ENCODE assay signal across 9 mouse cellular contexts in the genomic region with DNA sequence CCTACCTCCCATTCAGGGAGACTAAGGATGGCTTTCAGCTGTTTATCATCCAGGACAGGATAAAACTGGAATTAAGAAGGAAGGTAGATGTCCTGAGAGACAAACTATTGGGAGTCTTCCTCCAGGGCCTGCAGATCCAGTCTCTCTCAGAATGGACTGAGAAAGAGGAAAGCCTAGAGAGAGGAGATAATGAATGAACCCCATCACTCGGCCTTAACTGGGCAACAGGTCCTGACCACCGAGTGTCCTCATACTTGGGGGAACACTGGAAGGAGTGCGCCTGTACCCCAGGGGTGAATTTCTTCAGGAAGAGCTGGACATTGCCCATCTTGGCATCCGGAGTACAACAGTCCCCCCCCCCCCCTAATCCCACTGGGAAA. TPM values are rescaled to one million over a fixed set of nuclear protein-coding genes. Genes with fewer than 3 reads are reported as not detected.
DNase-seq lines count a peak whose midpoint lies in the region; ATAC-seq lines count a peak whose summit lies in the region.
"Had no signal": no experiment of that assay in that cellular context is flagged by ENCODE, and none has a peak within 500 bp of the region (broad histone marks: within the 10 kb centered on the region; RNA-seq: fewer than 3 reads in every experiment).

No protein-coding gene starts in this region.

- no peaks in the 10 kb centered on the region for H3K9me3 ChIP-seq in heart, embryonic 14.5 days (ENCODE audit: control insufficient read depth, low read length)
- H3K9me3 ChIP-seq in forebrain, embryonic 16.5 days (ENCODE audit: control insufficient read depth, low read length): no peaks in the 10 kb centered on the region
- H3K9me3 ChIP-seq in liver, embryonic 16.5 days (replicated peaks; ENCODE audit: control insufficient read depth, low read length): no peaks in the 10 kb centered on the region

- H3K36me3 ChIP-seq in heart, embryonic 14.5 days (ENCODE audit: control insufficient read depth, insufficient read depth, low read length): 0 out of 2 replicates have a peak, but pooled peaks cover 7% of the 10 kb centered on the region
- no peaks in the 10 kb centered on the region for H3K36me3 ChIP-seq in forebrain, embryonic 16.5 days (ENCODE audit: control insufficient read depth, insufficient read depth)
- H3K36me3 ChIP-seq in liver, embryonic 16.5 days (ENCODE audit: control insufficient read depth, insufficient read depth): 0 out of 2 replicates have a peak, but pooled peaks cover 5% of the 10 kb centered on the region

- WGBS in heart, embryonic 14.5 days: 30% methylated on average over 4 of the region's 4 CpGs
- WGBS in forebrain, embryonic 16.5 days: 13% methylated on average over 4 of the region's 4 CpGs
- WGBS in liver, embryonic 16.5 days (ENCODE audit: insufficient replicate concordance): 28% methylated on average over 4 of the region's 4 CpGs

- ATAC-seq in heart, embryonic 14.5 days (ENCODE audit: insufficient number of reproducible peaks, insufficient read depth, low FRiP score, low read depth): no peak
- no peak for ATAC-seq in forebrain, embryonic 16.5 days
- ATAC-seq in liver, embryonic 16.5 days (ENCODE audit: low read depth): no peak

- intact Hi-C loops in heart, postnatal 36 days (cut with DNase I): loop anchor here (2.0 to 10.0 kb wide), 2 partner anchors 19 to 413 kb away; a partner anchor contains a TSS

- no peak for DNase-seq in heart, postnatal 36 days
- DNase-seq in Muller cell, postnatal 12 days (ENCODE audit: inconsistent ontology term): peak; percentile 20
- no peak for DNase-seq in adrenal gland, postnatal 36 days
- no peak for DNase-seq in right cerebral cortex, postnatal 25 days
- no peak for DNase-seq in B cell, adult 2 months
- DNase-seq: lung, postnatal 14 days had no signal

- H3K27me3 ChIP-seq in heart, embryonic 14.5 days (ENCODE audit: control insufficient read depth, insufficient read depth, low read length): no peaks in the 10 kb centered on the region
- H3K27me3 ChIP-seq in forebrain, embryonic 16.5 days (replicated peaks; ENCODE audit: control insufficient read depth, insufficient read depth, low read length): 0 out of 2 replicates have a peak, but pooled peaks cover 6% of the 10 kb centered on the region
- no peaks in the 10 kb centered on the region for H3K27me3 ChIP-seq in liver, embryonic 16.5 days (ENCODE audit: control insufficient read depth, insufficient read depth, low read depth, low read length)

- peaks cover 15 to 19% of the 10 kb centered on the region in 2 experiments for H3K4me1 ChIP-seq in heart, embryonic 14.5 days (ENCODE audit: control insufficient read depth in 2 of 2, insufficient read depth in 2 of 2, low read length in 2 of 2)
- peaks cover 36% of the 10 kb centered on the region for H3K4me1 ChIP-seq in forebrain, embryonic 16.5 days (replicated peaks; ENCODE audit: control insufficient read depth, insufficient read depth, low read length)
- peaks cover 46% of the 10 kb centered on the region for H3K4me1 ChIP-seq in liver, embryonic 16.5 days (ENCODE audit: control insufficient read depth, low read depth, low read length)

- no peak overlapping the region for H3K27ac ChIP-seq in heart, embryonic 14.5 days (replicated peaks in 1 of 2; ENCODE audit: control insufficient read depth in 1 of 2, insufficient read depth in 1 of 2, low read depth in 2 of 2, low read length in 2 of 2)
- H3K27ac ChIP-seq in forebrain, embryonic 16.5 days (ENCODE audit: low read length): no peak overlapping the region
- no peak overlapping the region for H3K27ac ChIP-seq in liver, embryonic 16.5 days (ENCODE audit: low read length)

- H3K4me3 ChIP-seq in heart, embryonic 14.5 days (ENCODE audit: control insufficient read depth in 1 of 2, insufficient read depth in 1 of 2, low read depth in 1 of 2, low read length in 2 of 2): peak overlapping the region; percentile 64 to 67
- H3K4me3 ChIP-seq in forebrain, embryonic 16.5 days (replicated peaks; ENCODE audit: low read length): peak overlapping the region; percentile 81
- peak overlapping the region; percentile 79 for H3K4me3 ChIP-seq in liver, embryonic 16.5 days (ENCODE audit: low read depth, low read length)

- peak overlapping the region; percentile 77 for H3K4me2 ChIP-seq in heart, embryonic 14.5 days (ENCODE audit: low read length)
- peak overlapping the region; percentile 70 for H3K4me2 ChIP-seq in forebrain, embryonic 16.5 days (ENCODE audit: low read length)
- peak overlapping the region; percentile 97 for H3K4me2 ChIP-seq in liver, embryonic 16.5 days (ENCODE audit: low read depth, low read length)

- H3K9ac ChIP-seq in heart, embryonic 14.5 days (ENCODE audit: low read length): peak overlapping the region; percentile 81
- peak overlapping the region; percentile 88 for H3K9ac ChIP-seq in forebrain, embryonic 16.5 days (replicated peaks; ENCODE audit: low read depth, low read length)
- H3K9ac ChIP-seq in liver, embryonic 16.5 days (ENCODE audit: low read depth, low read length): peak overlapping the region; percentile 83; the same call in 1 of the 2 replicates

RNA-seq across cellular contexts. Expression of a gene that starts 1.3 kb away (rescaled TPM):
- 3.6 TPM in 2 replicates for polyA plus RNA-seq in heart, embryonic 14.5 days (2014; fragmentation: Nextera tagmentation; extraction: Ambion mirVana)
- 1 to 10 TPM; 5.0 to 6.1 TPM for total RNA-seq in heart, postnatal 36 days (2021)
- polyA plus RNA-seq in forebrain, embryonic 16.5 days (2015; fragmentation: Nextera tagmentation; extraction: Ambion mirVana): 6.6 and 9.5 TPM in 2 replicates
- 0.89 and 1.3 TPM in 2 replicates for polyA plus RNA-seq in liver, embryonic 16.5 days (2015; fragmentation: Nextera tagmentation; extraction: Ambion mirVana)
- 1 to 10 TPM; 9.3 to 9.4 TPM for total RNA-seq in adrenal gland, postnatal 36 days (2021)

RNA-seq across cellular contexts. Expression of a gene that starts 52.2 kb away (rescaled TPM):
- polyA plus RNA-seq in heart, embryonic 14.5 days (2014; fragmentation: Nextera tagmentation; extraction: Ambion mirVana): 0.04 and 0.05 TPM in 2 replicates
- total RNA-seq in heart, postnatal 36 days (2021): under 1 TPM; 0.17 to 0.27 TPM
- 0.10 and 0.11 TPM in 2 replicates for polyA plus RNA-seq in forebrain, embryonic 16.5 days (2015; fragmentation: Nextera tagmentation; extraction: Ambion mirVana)
- not detected in 2 replicates for polyA plus RNA-seq in liver, embryonic 16.5 days (2015; fragmentation: Nextera tagmentation; extraction: Ambion mirVana)
- under 1 TPM; 0.10 to 0.13 TPM for total RNA-seq in adrenal gland, postnatal 36 days (2021)

RNA-seq across cellular contexts. Expression of a gene that starts 54.2 kb away (rescaled TPM):
- polyA plus RNA-seq in heart, embryonic 14.5 days (2014; fragmentation: Nextera tagmentation; extraction: Ambion mirVana): not detected in 2 replicates
- total RNA-seq in heart, postnatal 36 days (2021): under 1 TPM in 1 of 2 experiments, not detected in 1; 0.39 TPM
- polyA plus RNA-seq in forebrain, embryonic 16.5 days (2015; fragmentation: Nextera tagmentation; extraction: Ambion mirVana): 0.12 TPM in 1 of 2 replicates, not detected in the other
- polyA plus RNA-seq in liver, embryonic 16.5 days (2015; fragmentation: Nextera tagmentation; extraction: Ambion mirVana): 0.05 TPM in 1 of 2 replicates, not detected in the other
- not detected for total RNA-seq in adrenal gland, postnatal 36 days (2021)

RNA-seq across cellular contexts. Expression of a gene that starts 58.6 kb away (rescaled TPM):
- polyA plus RNA-seq in heart, embryonic 14.5 days (2014; fragmentation: Nextera tagmentation; extraction: Ambion mirVana): 0.47 and 0.58 TPM in 2 replicates
- 10 to 100 TPM; 21.7 to 22.4 TPM for total RNA-seq in heart, postnatal 36 days (2021)
- polyA plus RNA-seq in forebrain, embryonic 16.5 days (2015; fragmentation: Nextera tagmentation; extraction: Ambion mirVana): 0.15 TPM in 1 of 2 replicates, not detected in the other
- 1.6 and 2.3 TPM in 2 replicates for polyA plus RNA-seq in liver, embryonic 16.5 days (2015; fragmentation: Nextera tagmentation; extraction: Ambion mirVana)
- total RNA-seq in adrenal gland, postnatal 36 days (2021): 1 to 10 TPM; 3.0 to 3.5 TPM
